Mouse (Mus musculus) heart, adult 11 months (tissue): ENCODE results near the gene Pitpnm1.
"Not testable (repeated sequence)": the region's sequence is repeated elsewhere in the genome, so short reads cannot be mapped to it uniquely, and the experiment has no call there.

Experiments used
- DNase-seq: peaks from one replicate; pipeline ENCODE4 v3.0.0; 2022

The Pitpnm1 gene

GRCm38 (mm10) chr19:4120496-4120895, 20.7 kb downstream of the Pitpnm1 start:
- DNase-seq, result no peak

GRCm38 (mm10) chr19:4121097-4121805, 21.5 kb downstream of the Pitpnm1 start:
- peak; percentile 100 for DNase-seq

DNA sequence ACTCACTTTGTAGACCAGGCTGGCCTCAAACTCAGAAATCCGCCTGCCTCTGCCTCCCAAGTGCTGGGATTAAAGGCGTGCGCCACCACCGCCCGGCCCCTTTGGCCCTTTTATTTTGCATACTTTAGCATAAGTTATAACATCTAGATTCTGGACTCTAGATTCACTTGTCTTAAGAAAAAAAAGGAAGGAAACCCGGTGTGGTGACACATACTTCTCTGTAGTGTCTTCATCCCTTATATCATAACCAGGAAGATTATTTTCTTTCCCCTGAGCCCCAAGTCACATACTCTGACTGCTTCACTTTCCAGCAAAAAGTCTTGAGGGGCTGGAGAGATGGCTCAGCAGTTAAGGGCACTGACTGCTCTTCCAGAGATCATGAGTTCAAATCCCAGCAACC, 22.1 kb downstream of the Pitpnm1 start:
- DNase-seq, result not testable (repeated sequence)

DNA sequence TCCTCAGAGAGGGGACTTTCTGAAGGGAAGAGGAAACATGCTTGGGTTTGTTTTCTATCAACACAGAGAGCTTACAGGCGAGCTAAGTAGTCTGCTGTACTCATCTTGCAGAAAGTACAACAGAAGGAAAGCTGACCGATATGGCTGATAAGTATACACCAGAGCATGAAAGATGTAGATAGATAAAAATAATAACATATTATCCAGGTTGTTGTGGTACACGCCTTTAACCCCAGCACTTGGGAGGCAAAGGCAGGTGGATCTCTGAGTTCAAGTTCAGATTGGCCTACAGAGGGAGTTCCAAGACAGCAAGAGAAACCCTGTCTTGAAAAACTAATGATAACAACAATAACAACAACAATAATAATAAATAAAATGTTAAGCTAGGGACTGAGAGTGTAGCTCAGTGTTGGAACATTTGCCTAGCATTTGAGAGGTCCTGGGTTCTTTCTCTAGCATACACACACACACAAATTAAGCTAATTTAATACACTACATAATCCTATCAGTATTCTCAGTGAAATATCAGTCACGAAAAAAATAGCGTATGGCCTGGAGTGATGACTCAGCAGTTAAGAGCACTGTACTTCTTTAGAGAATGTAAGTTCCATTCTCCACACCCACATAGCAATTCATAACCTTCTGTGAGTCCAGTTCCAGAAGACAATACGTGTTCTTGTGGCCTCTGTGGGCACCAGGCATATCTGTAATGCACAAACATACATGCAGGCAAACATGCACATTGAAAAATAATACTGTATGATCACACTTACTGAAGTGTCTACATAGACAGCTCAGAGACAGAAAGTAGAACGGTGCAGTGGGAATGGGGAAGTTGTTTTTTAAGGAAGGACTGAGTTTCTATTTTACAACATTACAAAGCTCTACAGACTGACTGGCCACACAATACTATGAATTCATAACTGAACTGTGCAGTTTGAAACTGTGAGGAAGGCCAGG, 22.9 kb downstream of the Pitpnm1 start:
- DNase-seq, result no peak

DNA sequence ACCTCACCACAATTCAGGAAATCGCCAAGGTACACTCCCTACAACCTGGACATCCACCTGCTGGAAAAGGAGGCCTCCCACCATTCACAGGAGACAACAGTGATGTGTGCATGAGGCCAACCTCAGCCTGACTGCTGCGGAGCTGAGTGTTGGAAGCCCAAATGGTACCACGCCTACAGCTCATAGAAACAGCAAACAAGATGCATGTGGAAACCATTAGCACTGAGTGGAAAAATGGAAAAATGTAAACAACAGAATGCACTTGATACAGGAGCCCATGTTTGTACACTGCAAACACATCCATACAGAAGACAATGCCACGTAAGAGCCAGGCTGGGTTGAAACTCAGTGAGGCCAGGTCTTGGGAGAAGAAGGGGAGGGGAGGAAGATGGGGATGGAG, 24.6 kb downstream of the Pitpnm1 start:
- no peak for DNase-seq

GRCm38 (mm10) chr19:4125268-4125667, 25.5 kb downstream of the Pitpnm1 start:
- not testable (repeated sequence) for DNase-seq

DNA sequence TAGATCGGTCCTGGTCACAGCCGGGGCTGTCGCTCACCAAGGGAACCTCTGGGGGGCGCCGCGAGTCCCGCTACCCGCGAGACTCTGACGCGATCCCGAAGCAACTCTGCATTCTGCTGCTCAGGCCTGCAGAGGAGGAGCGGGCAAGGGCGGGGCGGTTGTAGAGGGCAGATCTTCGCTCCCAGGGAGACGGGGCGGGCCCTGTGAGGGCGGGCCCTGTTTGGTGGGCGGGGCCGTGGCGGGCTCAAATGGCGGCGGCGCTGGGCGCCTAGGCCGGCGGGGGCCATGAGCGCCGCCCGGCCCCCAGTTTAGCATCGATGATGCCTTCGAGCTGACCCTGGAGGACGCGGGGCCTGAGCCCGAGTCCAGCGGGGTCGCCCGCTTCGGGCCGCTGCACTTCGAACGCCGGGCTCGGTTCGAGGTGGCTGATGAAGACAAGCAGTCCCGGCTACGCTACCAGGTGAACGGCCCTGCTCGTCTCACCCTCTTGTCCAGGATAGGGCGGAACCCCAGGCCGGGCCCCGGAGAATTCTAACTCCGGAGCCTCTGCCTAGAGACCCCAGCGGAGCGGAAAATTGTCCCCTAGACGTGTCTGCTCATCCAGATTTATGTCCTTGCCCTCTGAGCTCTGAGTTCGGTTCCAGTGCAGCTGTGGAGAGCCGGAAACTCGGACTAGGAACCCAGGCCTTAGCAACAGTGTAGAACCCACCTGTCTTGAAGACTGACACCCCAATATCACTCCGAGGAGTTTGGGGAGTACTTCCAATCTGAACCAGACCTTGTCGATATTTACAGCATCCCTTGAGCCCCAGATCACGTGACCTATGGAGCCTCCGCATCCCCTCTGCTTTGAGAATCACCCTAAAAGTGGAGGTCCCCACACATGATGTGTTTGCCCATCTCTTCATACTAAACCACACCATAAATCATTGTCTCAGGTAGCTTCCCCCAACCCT, 26.2 kb downstream of the Pitpnm1 start, which contains the start of gene Aip:
Aip (minus strand) TSS at position 118 of the 956 bp plus-strand sequence.
- DNase-seq, result peak; percentile 100

DNA sequence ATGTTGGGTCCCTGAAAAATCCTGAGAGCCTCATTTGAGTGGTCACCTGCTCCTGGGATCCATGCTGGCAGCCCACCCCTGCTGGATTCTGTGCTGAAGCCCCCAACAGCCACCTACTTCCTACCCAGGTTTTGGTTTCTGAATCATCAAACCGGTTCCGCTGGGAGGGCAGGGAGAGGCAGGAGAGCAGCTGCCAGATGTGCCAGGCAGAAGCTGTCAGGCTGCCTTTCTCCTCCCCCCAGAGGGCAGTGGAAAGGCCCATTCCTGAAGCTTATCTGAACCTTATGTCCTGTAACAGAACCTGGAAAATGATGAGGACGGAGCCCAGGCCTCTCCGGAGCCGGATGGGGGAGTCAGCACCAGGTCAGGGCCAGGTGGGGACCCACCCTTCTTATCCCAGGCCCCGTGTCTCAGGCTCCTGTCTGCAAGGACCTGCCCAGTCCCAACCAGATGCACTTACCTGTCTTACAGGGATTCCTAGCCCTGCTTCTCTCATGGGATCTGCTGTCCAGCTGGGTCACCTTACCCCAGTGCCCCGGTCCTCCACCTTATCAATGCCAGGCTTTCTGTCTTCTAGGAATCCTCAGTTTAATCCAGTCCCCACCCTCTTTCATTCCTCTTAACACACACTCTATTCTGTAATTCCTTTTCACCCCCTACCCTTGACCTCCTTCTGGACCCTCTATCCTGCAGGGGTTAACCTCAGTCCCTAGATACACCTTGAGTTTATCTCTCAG, 27.1 kb downstream of the Pitpnm1 start:
- DNase-seq, result peak; percentile 96

DNA sequence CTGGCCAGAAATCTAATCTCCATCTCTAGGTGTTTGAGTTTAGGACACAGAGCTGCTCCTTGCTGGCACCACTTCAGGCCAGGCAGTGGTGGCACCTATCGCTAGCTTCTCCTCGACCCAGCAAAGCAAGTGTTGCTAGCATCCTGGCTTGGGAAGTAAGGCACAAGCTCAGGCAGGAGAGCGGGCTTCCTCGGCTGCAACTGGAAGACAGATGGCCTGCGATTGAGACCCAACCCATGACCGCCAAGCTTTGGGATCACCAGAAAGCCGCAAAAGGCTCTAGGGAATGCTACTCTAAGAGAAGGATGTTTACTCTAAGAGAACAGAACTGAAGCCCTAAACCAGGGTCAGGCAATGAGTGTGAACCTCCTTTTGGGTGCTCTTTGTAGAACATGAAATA, 29.7 kb downstream of the Pitpnm1 start:
- DNase-seq, result peak; percentile 94

GRCm38 (mm10) chr19:4130106-4130505, 30.3 kb downstream of the Pitpnm1 start:
- DNase-seq, result no peak

GRCm38 (mm10) chr19:4131075-4131474, 31.3 kb downstream of the Pitpnm1 start:
- no peak for DNase-seq

GRCm38 (mm10) chr19:4131768-4132167, 32.0 kb downstream of the Pitpnm1 start:
- no peak for DNase-seq

- no peak for DNase-seq
Measured at GRCm38 (mm10) chr19:4134354-4134753, 34.6 kb downstream of the Pitpnm1 start.

GRCm38 (mm10) chr19:4135229-4135962, 35.6 kb downstream of the Pitpnm1 start:
- not testable (repeated sequence) for DNase-seq

DNA sequence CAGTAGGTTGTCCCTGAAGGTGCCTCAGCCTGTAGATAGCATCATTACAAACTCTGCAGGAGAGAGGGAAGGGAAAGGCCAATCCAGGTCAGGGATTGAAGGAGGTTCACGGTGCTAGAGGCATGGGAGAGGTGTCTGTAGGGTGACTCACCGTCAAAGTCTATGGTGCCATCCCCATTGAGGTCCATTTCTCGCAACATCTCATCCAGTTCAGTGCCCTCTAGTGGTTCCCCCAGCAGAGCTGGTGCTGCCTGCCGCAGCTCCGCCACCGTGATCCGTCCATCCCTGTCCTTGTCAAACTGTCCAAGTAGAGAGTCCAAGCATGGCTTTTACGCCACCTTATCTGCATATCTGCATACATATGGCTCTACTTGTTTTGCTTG, 36.2 kb downstream of the Pitpnm1 start:
- not testable (repeated sequence) for DNase-seq

DNA sequence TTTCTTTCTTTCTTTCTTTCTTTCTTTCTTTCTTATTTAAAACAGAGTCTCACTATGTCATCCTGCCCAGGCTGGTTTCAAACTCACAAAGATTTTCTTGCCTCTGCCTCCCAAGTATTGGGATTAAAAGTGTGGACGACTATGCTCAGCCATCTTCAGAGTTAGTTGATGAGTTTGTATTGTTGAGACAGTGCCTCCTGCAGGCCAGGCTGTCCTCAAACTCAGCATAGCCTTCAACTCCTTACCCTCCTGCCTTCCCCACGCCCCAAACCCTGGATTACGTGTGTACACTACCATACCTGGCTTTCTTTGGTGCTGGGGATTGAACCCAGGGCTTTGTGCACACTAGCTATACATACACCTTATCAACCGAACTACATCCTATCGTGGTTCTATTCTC, 36.7 kb downstream of the Pitpnm1 start:
- DNase-seq, result no peak

DNA sequence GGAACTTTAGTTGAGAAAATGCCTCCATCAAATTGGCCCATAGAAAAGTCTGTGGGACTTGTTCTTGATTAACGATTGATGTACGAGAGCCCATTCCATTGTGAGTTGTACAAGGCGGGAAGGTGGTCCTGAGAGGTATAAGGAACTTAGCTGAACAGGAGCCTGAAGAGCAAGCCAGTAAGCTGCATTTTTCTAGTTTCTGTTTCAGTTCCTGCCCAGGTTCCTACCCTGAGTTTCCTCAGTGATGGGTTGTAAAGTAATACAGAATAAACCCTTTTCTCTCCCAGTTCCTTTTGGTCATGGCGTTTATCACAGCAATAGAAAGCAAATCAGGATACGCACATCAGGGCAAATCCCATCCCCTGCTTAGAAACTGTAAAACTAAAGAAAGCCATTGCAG, 38.1 kb downstream of the Pitpnm1 start:
- no peak for DNase-seq

DNA sequence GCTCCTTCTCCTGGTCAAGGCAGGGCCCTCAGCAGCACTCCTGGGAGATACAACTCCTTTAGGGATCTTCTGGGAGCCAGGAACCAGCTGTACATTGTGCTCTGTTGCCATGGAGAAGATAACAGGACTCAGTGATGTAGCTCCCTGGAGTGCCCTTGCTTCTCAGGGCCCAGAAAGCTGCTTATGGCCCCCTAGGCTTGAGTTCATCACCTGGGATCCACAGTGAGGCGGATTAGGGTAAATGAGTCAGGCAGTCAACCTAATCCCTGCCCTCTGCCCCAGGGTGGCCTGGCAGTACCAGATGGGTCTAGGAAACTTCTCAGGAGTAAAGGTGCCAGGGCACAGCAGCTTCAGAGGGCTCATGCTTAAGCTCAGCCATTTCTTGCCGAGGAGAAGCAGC, 39.6 kb downstream of the Pitpnm1 start, which contains the start of gene Gpr152:
Gpr152 (plus strand) TSS at position 342 of the 400 bp plus-strand sequence.
- no peak for DNase-seq

GRCm38 (mm10) chr19:4140147-4140546, 40.3 kb downstream of the Pitpnm1 start:
- peak; percentile 91 for DNase-seq

- DNase-seq, result peak; percentile 92
Measured at GRCm38 (mm10) chr19:4142416-4143173, 42.8 kb downstream of the Pitpnm1 start.
